Mouse (Mus musculus) spleen, adult 2 months (tissue): Measurements from ENCODE around the gene Phf14.

Experiments used
- CTCF ChIP-seq: fragments of 200-500 bp; IDR thresholded peaks from 2 replicates; pipeline ENCODE4 v1.5.1; 2011; ENCODE audit warnings: mild to moderate bottlenecking, inconsistent platforms; ENCODE audit not compliant: insufficient read depth, insufficient read length, insufficient replicate concordance; ENCODE audit errors: extremely low read depth
- POLR2A ChIP-seq: fragments of 200-500 bp; IDR thresholded peaks from 2 replicates; pipeline ENCODE4 v1.6.1; 2011; ENCODE audit warnings: low read depth, low read length, inconsistent platforms

DNA sequence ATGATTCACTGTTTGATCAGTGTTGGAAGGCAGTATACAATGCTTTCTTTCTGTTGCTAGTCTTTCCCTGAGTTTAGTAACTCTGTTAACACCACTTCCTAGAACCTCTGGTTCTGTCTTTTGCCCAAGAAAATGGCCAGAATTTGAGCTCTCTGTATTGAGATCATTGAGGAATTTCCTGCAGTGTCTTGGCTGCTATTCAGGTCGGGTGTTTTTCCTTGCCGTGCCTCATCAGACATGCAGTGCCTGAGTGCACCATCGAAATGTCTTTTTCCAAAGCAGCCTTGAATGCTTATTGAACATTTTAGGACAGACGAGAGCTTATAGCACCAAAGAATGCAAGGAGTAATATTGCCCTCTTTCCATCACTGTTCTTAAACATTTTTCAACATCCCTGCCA, 127.0 kb downstream of the Phf14 start:
- no peak for TF ChIP-seq POLR2A
- TF ChIP-seq CTCF, result no peak
